Mouse (Mus musculus) liver, adult 2 months (tissue): ENCODE measurements at regions not wholly inside any gene's neighbourhood (a gene's known extent, or its start where the extent isn't known, plus 50 kb on each side); places are given as distances from the start of the nearest gene placed in this dataset.

Experiments
- CTCF ChIP-seq: fragments of 200-500 bp; IDR thresholded peaks from 2 replicates; pipeline ENCODE4 v1.5.1; 2011; ENCODE audit warnings: low read depth, low read length, control low read depth
- POLR2A ChIP-seq: fragments of 200-500 bp; IDR thresholded peaks from 2 replicates; pipeline ENCODE4 v1.6.1; 2011; ENCODE audit warnings: low read length, control low read depth; ENCODE audit not compliant: insufficient read depth; ENCODE audit errors: extremely low read depth

DNA sequence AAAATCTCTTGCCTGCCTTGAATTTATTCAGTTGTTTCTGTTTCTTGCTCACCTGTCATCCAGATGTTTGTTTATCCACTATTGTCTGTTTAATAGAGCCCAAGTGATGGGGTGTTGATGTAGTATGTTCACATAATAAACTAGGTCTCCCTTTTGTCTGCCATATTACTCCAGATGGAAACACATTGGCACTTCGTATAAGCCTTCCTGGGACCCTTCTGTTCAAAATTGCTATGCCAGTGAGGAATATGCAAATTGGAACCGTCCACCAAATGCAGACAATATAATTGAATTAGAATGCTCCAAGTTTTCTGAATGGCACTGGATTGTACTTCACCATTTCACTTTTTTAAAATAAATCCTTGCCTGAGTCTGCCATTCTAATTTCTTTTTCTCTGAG, 383.5 kb downstream of the Rps29 start:
- TF ChIP-seq POLR2A (no peak), CTCF (no peak)
